ENCODE assay signal across 17 mouse cellular contexts in the genomic region with DNA sequence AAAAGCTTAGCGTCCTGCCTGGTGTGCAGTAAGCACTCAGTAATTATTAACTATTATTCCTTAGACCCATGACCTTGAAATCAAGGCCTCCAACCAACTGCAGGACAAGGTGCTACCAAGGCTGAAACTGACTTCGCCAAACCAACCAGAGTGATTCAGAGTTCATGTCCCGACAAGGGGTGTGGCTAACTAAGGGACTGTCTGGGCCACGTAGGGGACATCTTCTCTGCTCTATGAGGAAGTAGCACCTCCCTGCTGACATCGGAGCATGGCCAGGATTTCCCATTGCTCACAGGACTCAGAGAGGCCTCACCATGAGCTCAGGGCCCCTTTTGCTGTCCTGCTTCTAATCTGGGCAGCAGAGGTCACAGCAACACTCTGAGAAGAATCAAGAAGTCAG. TPM values are rescaled to one million over a fixed set of nuclear protein-coding genes. Genes with fewer than 3 reads are reported as not detected.
DNase-seq lines count a peak whose midpoint lies in the region; ATAC-seq and TF ChIP-seq lines count a peak whose summit lies in the region.
"Had no signal": no experiment of that assay in that cellular context is flagged by ENCODE, and none has a peak within 500 bp of the region (broad histone marks: within the 10 kb centered on the region; RNA-seq: fewer than 3 reads in every experiment).

No protein-coding gene starts in this region.

- TF ChIP-seq CTCF in kidney, postnatal 0 days (IDR thresholded peaks at IDR 0.05; ENCODE audit: low read depth), result no peak

- 76% methylated on average over 5 of the region's 5 CpGs for WGBS in kidney, embryonic 16.5 days
- 73% methylated on average over 5 of the region's 5 CpGs for WGBS in kidney, postnatal 0 days
- 48% methylated on average over 5 of the region's 5 CpGs for WGBS in stomach, embryonic 16.5 days
- WGBS in midbrain, embryonic 11.5 days, result 87% methylated on average over 5 of the region's 5 CpGs

- H3K4me3 ChIP-seq in kidney, embryonic 16.5 days (ENCODE audit: low read length), result no peak overlapping the region
- no peak overlapping the region for H3K4me3 ChIP-seq in kidney, postnatal 0 days (replicated peaks; ENCODE audit: low read depth, low read length)
- no peak overlapping the region for H3K4me3 ChIP-seq in stomach, embryonic 16.5 days (replicated peaks; ENCODE audit: low read length)
- no peak overlapping the region for H3K4me3 ChIP-seq in midbrain, embryonic 11.5 days (ENCODE audit: low read depth, low read length)
- H3K4me3 ChIP-seq: embryonic facial prominence, embryonic 12.5 days; heart, adult 2 months; hindbrain, embryonic 15.5 days; liver, embryonic 13.5 days; midbrain, embryonic 15.5 days had no signal

- no peaks in the 10 kb centered on the region for H3K4me1 ChIP-seq in kidney, embryonic 16.5 days (ENCODE audit: insufficient read depth, low read length)
- H3K4me1 ChIP-seq in kidney, postnatal 0 days (replicated peaks; ENCODE audit: insufficient read depth, low read length), result no peaks in the 10 kb centered on the region
- H3K4me1 ChIP-seq in stomach, embryonic 16.5 days (ENCODE audit: control insufficient read depth, insufficient read depth, low read length), result 0 out of 2 replicates have a peak, but pooled peaks cover 4% of the 10 kb centered on the region
- no peaks in the 10 kb centered on the region for H3K4me1 ChIP-seq in midbrain, embryonic 11.5 days (ENCODE audit: control insufficient read depth, insufficient read depth, low read length)
- H3K4me1 ChIP-seq: embryonic facial prominence, embryonic 12.5 days; hindbrain, embryonic 15.5 days; midbrain, embryonic 15.5 days had no signal

- DNase-seq in kidney, postnatal 10 days, result no peak
- peak; percentile 57 for DNase-seq in adrenal gland, postnatal 14 days
- no peak for DNase-seq in kidney, postnatal 0 days (ENCODE audit: low spot score)
- DNase-seq in B cell, adult 2 months, result no peak
- no peak for DNase-seq in midbrain, embryonic 11.5 days (ENCODE audit: low spot score, missing footprints)
- DNase-seq: cerebellum, postnatal 25 days; heart, adult 2 months; liver, embryonic 13.5 days; spleen, adult 18-20 months had no signal

- peaks cover 34% of the 10 kb centered on the region for H3K36me3 ChIP-seq in kidney, embryonic 16.5 days (ENCODE audit: insufficient read depth, low read length)
- H3K36me3 ChIP-seq in kidney, postnatal 0 days (ENCODE audit: insufficient read depth, low read length), result peaks cover 35% of the 10 kb centered on the region
- peaks cover 29% of the 10 kb centered on the region for H3K36me3 ChIP-seq in stomach, embryonic 16.5 days (ENCODE audit: control insufficient read depth, insufficient read depth, low read length)
- H3K36me3 ChIP-seq in midbrain, embryonic 11.5 days (ENCODE audit: control insufficient read depth, insufficient read depth, low read length), result peaks cover 5% of the 10 kb centered on the region; the same call in 1 of the 2 replicates

- ATAC-seq in kidney, embryonic 16.5 days (ENCODE audit: low FRiP score, low TSS enrichment), result peak; percentile 57; the same call in 1 of the 2 replicates
- peak; percentile 35 for ATAC-seq in kidney, postnatal 0 days (replicated peaks; ENCODE audit: low FRiP score, low read depth)
- ATAC-seq in stomach, embryonic 16.5 days (ENCODE audit: insufficient read depth, low FRiP score), result peak; percentile 88
- ATAC-seq in midbrain, embryonic 11.5 days (ENCODE audit: low FRiP score), result no peak
- ATAC-seq: activated CD4-positive, CD25-positive, alpha-beta regulatory T cell, adult 4 months; CD4-positive, CD25-positive, alpha-beta regulatory T cell, adult 4 months; midbrain, embryonic 15.5 days had no signal

- no peaks in the 10 kb centered on the region for H3K9me3 ChIP-seq in kidney, embryonic 16.5 days (ENCODE audit: low read length)
- H3K9me3 ChIP-seq in kidney, postnatal 0 days (replicated peaks; ENCODE audit: low read length), result no peaks in the 10 kb centered on the region
- no peaks in the 10 kb centered on the region for H3K9me3 ChIP-seq in stomach, embryonic 16.5 days (replicated peaks; ENCODE audit: control insufficient read depth, low read length)
- H3K9me3 ChIP-seq in midbrain, embryonic 11.5 days (ENCODE audit: control insufficient read depth, low read length), result no peaks in the 10 kb centered on the region
- H3K9me3 ChIP-seq: embryonic facial prominence, embryonic 12.5 days; hindbrain, embryonic 15.5 days; liver, embryonic 13.5 days; midbrain, embryonic 15.5 days had no signal

- H3K9ac ChIP-seq in kidney, embryonic 16.5 days (replicated peaks; ENCODE audit: low read length), result no peak overlapping the region
- no peak overlapping the region for H3K9ac ChIP-seq in kidney, postnatal 0 days (ENCODE audit: low read depth, low read length)
- peak overlapping the region; percentile 50 for H3K9ac ChIP-seq in stomach, embryonic 16.5 days (ENCODE audit: low read length)
- H3K9ac ChIP-seq in midbrain, embryonic 11.5 days (ENCODE audit: low read length), result no peak overlapping the region
- H3K9ac ChIP-seq: embryonic facial prominence, embryonic 12.5 days; hindbrain, embryonic 15.5 days; liver, embryonic 13.5 days; midbrain, embryonic 15.5 days had no signal

- H3K27me3 ChIP-seq in kidney, embryonic 16.5 days (ENCODE audit: insufficient read depth, low read length), result no peaks in the 10 kb centered on the region
- no peaks in the 10 kb centered on the region for H3K27me3 ChIP-seq in kidney, postnatal 0 days (ENCODE audit: insufficient read depth, low read length)
- no peaks in the 10 kb centered on the region for H3K27me3 ChIP-seq in stomach, embryonic 16.5 days (ENCODE audit: control insufficient read depth, insufficient read depth, low read length)
- no peaks in the 10 kb centered on the region for H3K27me3 ChIP-seq in midbrain, embryonic 11.5 days (ENCODE audit: control insufficient read depth, insufficient read depth, low read length)
- H3K27me3 ChIP-seq: embryonic facial prominence, embryonic 12.5 days; hindbrain, embryonic 15.5 days; liver, embryonic 13.5 days; midbrain, embryonic 15.5 days had no signal

- H3K27ac ChIP-seq in kidney, embryonic 16.5 days (ENCODE audit: low read length), result peak overlapping the region; percentile 51; the same call in 1 of the 2 replicates
- H3K27ac ChIP-seq in kidney, postnatal 0 days, result peak overlapping the region; percentile 43; the same call in 1 of the 2 replicates
- peak overlapping the region; percentile 95 for H3K27ac ChIP-seq in stomach, embryonic 16.5 days (ENCODE audit: low read length)
- no peak overlapping the region for H3K27ac ChIP-seq in midbrain, embryonic 11.5 days (ENCODE audit: low read depth, low read length)
- H3K27ac ChIP-seq: embryonic facial prominence, embryonic 12.5 days; heart, adult 2 months; hindbrain, embryonic 15.5 days; liver, embryonic 13.5 days; midbrain, embryonic 15.5 days had no signal

- H3K4me2 ChIP-seq in kidney, embryonic 16.5 days (replicated peaks; ENCODE audit: low read depth, low read length), result no peak overlapping the region
- H3K4me2 ChIP-seq in kidney, postnatal 0 days (ENCODE audit: low read length), result no peak overlapping the region
- no peak overlapping the region for H3K4me2 ChIP-seq in stomach, embryonic 16.5 days (ENCODE audit: low read depth, low read length)
- no peak overlapping the region for H3K4me2 ChIP-seq in midbrain, embryonic 11.5 days
- H3K4me2 ChIP-seq: embryonic facial prominence, embryonic 12.5 days; hindbrain, embryonic 15.5 days; liver, embryonic 13.5 days; midbrain, embryonic 15.5 days had no signal

RNA-seq across cellular contexts. Expression of gene Elf3, which starts 7.5 kb away (rescaled TPM):
- 41.8 and 44.1 TPM in 2 replicates for polyA plus RNA-seq in kidney, embryonic 16.5 days (2015; fragmentation: Nextera tagmentation; extraction: Ambion mirVana)
- total RNA-seq in adrenal gland, postnatal 14 days (2021), result 0.30 TPM in 2 replicates
- polyA plus RNA-seq in kidney, postnatal 0 days (2015; fragmentation: Nextera tagmentation; extraction: Ambion mirVana), result 36.1 and 39.2 TPM in 2 replicates
- 161 and 211 TPM in 2 replicates for polyA plus RNA-seq in stomach, embryonic 16.5 days (2015; fragmentation: Nextera tagmentation; extraction: Ambion mirVana)
- 0.21 and 0.42 TPM in 2 replicates for polyA plus RNA-seq in midbrain, embryonic 11.5 days (2014; fragmentation: Nextera tagmentation; extraction: Ambion mirVana)
- total RNA-seq: heart, adult 2 months; layer of hippocampus, adult 18-20 months had no signal
- polyA plus RNA-seq: activated CD4-positive, CD25-positive, alpha-beta regulatory T cell, adult 4 months; CD4-positive, CD25-positive, alpha-beta regulatory T cell, adult 4 months had no signal

RNA-seq across cellular contexts. Expression of gene Rnpep, which starts 18.1 kb away (rescaled TPM):
- polyA plus RNA-seq in kidney, embryonic 16.5 days (2015; fragmentation: Nextera tagmentation; extraction: Ambion mirVana), result 89.8 and 91.8 TPM in 2 replicates
- 46.8 and 51.3 TPM in 2 replicates for total RNA-seq in adrenal gland, postnatal 14 days (2021)
- 56.5 and 62.8 TPM in 2 replicates for polyA plus RNA-seq in kidney, postnatal 0 days (2015; fragmentation: Nextera tagmentation; extraction: Ambion mirVana)
- 129 and 131 TPM in 2 replicates for polyA plus RNA-seq in stomach, embryonic 16.5 days (2015; fragmentation: Nextera tagmentation; extraction: Ambion mirVana)
- 95.8 and 96.2 TPM in 2 replicates for polyA plus RNA-seq in midbrain, embryonic 11.5 days (2014; fragmentation: Nextera tagmentation; extraction: Ambion mirVana)

RNA-seq across cellular contexts. Expression of gene Timm17a, which starts 47.7 kb away (rescaled TPM):
- 201 and 206 TPM in 2 replicates for polyA plus RNA-seq in kidney, embryonic 16.5 days (2015; fragmentation: Nextera tagmentation; extraction: Ambion mirVana)
- total RNA-seq in adrenal gland, postnatal 14 days (2021), result 256 and 274 TPM in 2 replicates
- 314 and 318 TPM in 2 replicates for polyA plus RNA-seq in kidney, postnatal 0 days (2015; fragmentation: Nextera tagmentation; extraction: Ambion mirVana)
- 194 and 219 TPM in 2 replicates for polyA plus RNA-seq in stomach, embryonic 16.5 days (2015; fragmentation: Nextera tagmentation; extraction: Ambion mirVana)
- polyA plus RNA-seq in midbrain, embryonic 11.5 days (2014; fragmentation: Nextera tagmentation; extraction: Ambion mirVana), result 177 and 180 TPM in 2 replicates

RNA-seq across cellular contexts. Expression of gene Lmod1, which starts 58.8 kb away (rescaled TPM):
- 1.8 and 2.9 TPM in 2 replicates for polyA plus RNA-seq in kidney, embryonic 16.5 days (2015; fragmentation: Nextera tagmentation; extraction: Ambion mirVana)
- total RNA-seq in adrenal gland, postnatal 14 days (2021), result 1.7 and 3.7 TPM in 2 replicates
- 2.1 and 2.9 TPM in 2 replicates for polyA plus RNA-seq in kidney, postnatal 0 days (2015; fragmentation: Nextera tagmentation; extraction: Ambion mirVana)
- 17.5 and 20.2 TPM in 2 replicates for polyA plus RNA-seq in stomach, embryonic 16.5 days (2015; fragmentation: Nextera tagmentation; extraction: Ambion mirVana)
- 0.39 and 0.81 TPM in 2 replicates for polyA plus RNA-seq in midbrain, embryonic 11.5 days (2014; fragmentation: Nextera tagmentation; extraction: Ambion mirVana)
- polyA plus RNA-seq: activated CD4-positive, CD25-positive, alpha-beta regulatory T cell, adult 4 months had no signal

Comparison
In these comparisons a context has a peak if more than half of its experiments do, and no peak if none do; other contexts are left out.
1. RNA of gene Elf3, which starts 7.5 kb away (polyA plus RNA-seq): 161 to 211 TPM in stomach, embryonic 16.5 days, 41.8 to 44.1 TPM in kidney, embryonic 16.5 days and 36.1 to 39.2 TPM in kidney, postnatal 0 days; 0.21 to 0.42 TPM in midbrain, embryonic 11.5 days; every median in the first group is over 10 times any median in the second.